Mouse (Mus musculus) right cerebral cortex, postnatal 36 days (tissue): ENCODE data around the gene Bpgm.
A peak's percentile ranks its signal among the peaks of the same experiment; 100 is the strongest.

Experiments used
- DNase-seq, 2 experiments: peaks; one replicate each; pipeline ENCODE4 v3.0.0; 2022; ENCODE audit warnings: low spot score in 2 of 2, mixed read lengths in 1 of 2

Gene Bpgm

GRCm38 (mm10) chr6:34486071-34486626 is 10.1 kb downstream of the Bpgm start:
- DNase-seq = no peak

GRCm38 (mm10) chr6:34493327-34494095 is 17.5 kb downstream of the Bpgm start:
- no peak for DNase-seq

GRCm38 (mm10) chr6:34495140-34495551 is 19.1 kb downstream of the Bpgm start:
- no peak for DNase-seq

GRCm38 (mm10) chr6:34497991-34498625 is 22.1 kb downstream of the Bpgm start:
- DNase-seq = no peak

- no peak for DNase-seq
Measured at GRCm38 (mm10) chr6:34502291-34502690, 26.3 kb downstream of the Bpgm start.

GRCm38 (mm10) chr6:34505957-34506356 is 29.9 kb downstream of the Bpgm start:
- DNase-seq = peak in 1 of 2 experiments; percentile 20

GRCm38 (mm10) chr6:34507581-34507980 is 31.6 kb downstream of the Bpgm start:
- no peak for DNase-seq

- DNase-seq = no peak
Measured at GRCm38 (mm10) chr6:34508016-34508415, 32.0 kb downstream of the Bpgm start.

GRCm38 (mm10) chr6:34510277-34510676 is 34.3 kb downstream of the Bpgm start:
- DNase-seq = no peak

- DNase-seq = no peak
Measured at GRCm38 (mm10) chr6:34511410-34511809, 35.4 kb downstream of the Bpgm start.

- no peak for DNase-seq
Measured at GRCm38 (mm10) chr6:34512741-34513140, 36.7 kb downstream of the Bpgm start.

GRCm38 (mm10) chr6:34514655-34515054 is 38.6 kb downstream of the Bpgm start:
- no peak for DNase-seq

GRCm38 (mm10) chr6:34515098-34515782 is 39.2 kb downstream of the Bpgm start:
- DNase-seq = no peak

GRCm38 (mm10) chr6:34515783-34516099 is 39.7 kb downstream of the Bpgm start:
- no peak for DNase-seq

- no peak for DNase-seq
Measured at GRCm38 (mm10) chr6:34517750-34518149, 41.7 kb downstream of the Bpgm start.

GRCm38 (mm10) chr6:34519087-34519486 is 43.1 kb downstream of the Bpgm start:
- DNase-seq = no peak

GRCm38 (mm10) chr6:34520491-34520890 is 44.5 kb downstream of the Bpgm start:
- DNase-seq = no peak

GRCm38 (mm10) chr6:34520912-34521311 is 44.9 kb downstream of the Bpgm start:
- no peak for DNase-seq

GRCm38 (mm10) chr6:34523476-34523875 is 47.5 kb downstream of the Bpgm start:
- DNase-seq = no peak

GRCm38 (mm10) chr6:34525499-34525924 is 49.5 kb downstream of the Bpgm start:
- DNase-seq = no peak

GRCm38 (mm10) chr6:34525927-34526326 is 49.9 kb downstream of the Bpgm start:
- no peak for DNase-seq

- DNase-seq = no peak
Measured at GRCm38 (mm10) chr6:34526389-34526788, 50.4 kb downstream of the Bpgm start.

- DNase-seq = no peak
Measured at GRCm38 (mm10) chr6:34528131-34528530, 52.1 kb downstream of the Bpgm start.
